Mouse (Mus musculus) retina, embryonic 14.5 days (tissue): ENCODE data around the gene Sumo1.
A peak's percentile ranks its signal among the peaks of the same experiment; 100 is the strongest.
"Not testable (repeated sequence)": the region's sequence is repeated elsewhere in the genome, so short reads cannot be mapped to it uniquely, and the experiment has no call there.

Experiments
- DNase-seq: peaks from one replicate; pipeline ENCODE4 v3.0.0-alpha.2; 2015; ENCODE audit warnings: low spot score

The Sumo1 gene

DNA sequence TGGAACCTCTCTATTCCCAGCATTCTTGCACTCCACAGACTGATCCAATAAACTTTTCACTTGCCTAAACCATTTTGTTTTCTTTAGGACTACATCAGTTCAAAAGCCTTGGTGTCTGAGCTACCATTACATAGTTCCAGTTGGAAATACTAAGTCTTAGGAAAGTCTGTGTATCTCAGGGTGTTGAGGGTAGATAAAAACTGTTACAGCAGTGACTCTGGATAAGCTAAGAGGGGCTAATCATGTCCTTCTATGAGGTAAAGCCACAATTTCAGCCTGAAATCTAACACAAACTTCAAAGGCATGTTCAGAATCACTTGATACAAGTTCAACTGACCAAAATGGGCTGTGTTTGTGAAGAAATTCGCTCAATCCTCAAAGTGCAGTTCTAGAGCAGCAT, 34.3 kb downstream of the Sumo1 start:
- no peak for DNase-seq

DNA sequence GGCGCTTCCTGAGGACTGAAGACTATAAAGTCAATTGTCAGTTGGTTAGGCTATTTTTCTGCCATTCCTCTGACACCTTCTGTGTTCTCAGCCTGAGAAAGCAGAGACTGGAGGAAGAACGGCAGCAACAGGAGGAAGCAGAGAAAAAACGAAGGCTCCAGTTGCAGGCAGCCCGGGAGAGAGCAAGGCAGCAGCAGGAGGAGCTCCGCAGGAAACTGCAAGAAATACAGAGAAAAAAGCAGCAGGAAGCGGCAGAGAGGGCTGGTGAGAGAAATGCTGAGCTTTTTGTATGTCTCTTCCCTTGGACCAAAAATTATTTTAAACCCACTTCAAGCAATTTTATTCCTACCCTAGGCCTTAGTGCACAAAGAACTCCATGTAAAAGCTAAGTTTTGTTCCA, 37.6 kb downstream of the Sumo1 start:
- no peak for DNase-seq

DNA sequence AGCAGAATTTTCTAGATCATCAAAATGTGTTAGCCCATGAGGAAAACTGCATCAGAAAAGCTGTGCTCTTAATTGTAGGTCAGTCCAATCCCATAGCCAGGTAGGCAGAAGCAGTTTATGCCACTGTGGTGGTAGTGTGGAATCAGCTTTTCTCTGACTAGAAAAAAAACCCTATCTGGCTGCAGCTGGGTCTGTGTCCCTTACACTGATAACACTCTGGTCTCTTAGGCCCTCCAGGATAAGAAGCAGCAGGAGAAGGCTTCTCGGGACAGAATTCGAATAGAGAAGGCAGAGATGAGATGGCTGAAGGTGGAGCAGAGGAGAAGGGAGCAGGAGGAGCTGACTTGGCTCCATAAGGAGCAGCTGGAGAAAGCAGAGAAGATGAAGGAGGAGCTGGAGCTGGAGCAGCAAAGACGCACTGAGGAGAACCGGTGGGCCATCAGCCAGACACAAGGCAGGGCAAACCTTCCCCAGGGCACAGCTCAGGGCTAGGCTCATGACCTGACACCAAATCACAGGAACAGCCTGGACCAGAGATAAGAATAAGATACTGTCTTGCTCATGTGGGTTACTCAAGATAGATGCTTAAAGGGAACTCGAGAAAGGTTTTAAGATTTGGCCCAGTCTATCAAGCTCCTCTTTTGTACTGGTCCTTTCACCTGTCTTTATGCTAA, 38.5 kb downstream of the Sumo1 start:
- no peak for DNase-seq

DNA sequence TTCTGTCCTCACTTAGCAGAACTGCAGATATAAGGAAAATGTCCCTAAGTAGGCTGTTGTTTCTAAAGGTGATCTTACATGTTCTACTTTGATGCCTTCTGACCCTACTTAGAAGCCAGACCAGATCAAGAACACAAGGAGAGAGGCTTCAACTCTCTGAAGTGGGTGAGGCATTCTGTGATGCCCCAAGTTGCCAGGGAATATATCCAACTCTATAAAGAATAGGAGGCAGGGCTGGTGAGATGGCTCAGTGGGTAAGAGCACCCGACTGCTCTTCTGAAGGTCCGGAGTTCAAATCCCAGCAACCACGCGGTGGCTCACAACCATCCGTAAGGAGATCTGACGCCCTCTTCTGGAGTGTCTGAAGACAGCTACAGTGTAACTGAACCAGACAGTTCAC, 40.3 kb downstream of the Sumo1 start:
- not testable (repeated sequence) for DNase-seq

DNA sequence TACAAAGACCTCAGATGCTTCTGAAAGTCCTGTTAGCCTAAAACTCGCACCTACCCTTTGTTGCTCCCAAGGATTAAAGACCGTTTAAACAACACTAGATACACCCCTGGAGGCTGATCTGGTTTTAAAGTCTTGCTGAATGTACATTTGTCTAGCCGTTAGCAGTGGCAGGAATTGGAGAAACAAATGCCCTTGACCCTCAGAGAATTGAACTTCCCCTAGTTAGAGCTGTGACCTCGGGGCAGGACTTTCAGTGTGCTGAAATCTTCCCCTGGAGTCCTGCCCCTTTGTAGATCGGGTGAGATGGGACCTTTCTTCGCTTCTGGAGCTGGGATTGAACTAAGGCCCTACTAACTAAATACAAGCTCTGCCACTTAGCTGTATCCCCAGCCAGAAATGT, 41.4 kb downstream of the Sumo1 start:
- DNase-seq = no peak

DNA sequence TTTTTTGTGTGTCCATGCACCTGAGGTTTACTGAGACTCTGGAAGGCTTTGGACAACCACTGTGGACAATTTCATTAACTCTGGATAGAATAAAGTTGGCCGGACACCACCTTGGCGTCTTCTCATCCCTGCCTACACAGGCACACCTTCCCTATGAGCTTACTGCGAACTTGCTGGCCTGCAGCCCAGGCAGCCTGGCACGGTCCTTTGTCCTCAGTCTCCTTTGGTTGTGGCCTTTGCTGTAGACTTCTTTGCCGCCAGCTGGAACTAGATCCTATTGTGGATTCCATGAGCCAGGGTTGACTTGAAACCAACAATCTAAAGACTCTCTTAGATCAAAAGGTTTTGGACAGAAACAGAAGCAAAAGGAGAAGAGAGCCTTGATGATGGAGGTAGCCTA, 45.2 kb downstream of the Sumo1 start:
- no peak for DNase-seq

DNA sequence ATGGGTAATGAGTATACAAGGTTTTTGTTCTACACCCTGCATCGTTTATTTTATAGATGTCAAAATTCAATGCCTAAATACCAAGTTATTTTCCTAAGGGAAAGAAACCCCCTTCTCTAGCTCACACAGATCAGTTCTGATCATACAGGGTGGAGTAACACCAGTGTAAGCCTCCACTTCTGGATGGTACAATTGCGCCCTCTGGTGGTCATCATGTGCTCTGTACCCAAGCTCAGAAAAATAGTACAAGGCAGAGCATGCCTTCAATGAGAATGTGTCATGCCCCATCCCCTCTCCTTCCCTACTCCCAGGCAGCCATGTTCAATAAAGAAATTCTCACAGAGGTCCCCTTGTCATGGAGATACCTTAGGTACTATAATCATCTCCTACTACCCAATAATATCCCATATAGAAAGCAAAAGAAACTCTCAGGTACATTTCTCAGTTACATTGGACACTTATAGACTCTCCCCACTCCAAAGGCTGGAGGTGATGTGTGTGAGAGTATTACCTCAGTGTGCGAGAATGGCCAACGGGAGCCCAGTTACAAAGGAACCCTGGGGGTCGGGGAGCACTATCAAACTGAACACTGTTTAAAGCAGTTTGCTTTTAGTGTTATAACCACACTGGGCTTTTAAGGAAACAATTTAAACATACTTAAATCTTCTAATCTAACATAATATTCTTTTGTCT, 47.2 kb downstream of the Sumo1 start:
- DNase-seq = peak; percentile 96

DNA sequence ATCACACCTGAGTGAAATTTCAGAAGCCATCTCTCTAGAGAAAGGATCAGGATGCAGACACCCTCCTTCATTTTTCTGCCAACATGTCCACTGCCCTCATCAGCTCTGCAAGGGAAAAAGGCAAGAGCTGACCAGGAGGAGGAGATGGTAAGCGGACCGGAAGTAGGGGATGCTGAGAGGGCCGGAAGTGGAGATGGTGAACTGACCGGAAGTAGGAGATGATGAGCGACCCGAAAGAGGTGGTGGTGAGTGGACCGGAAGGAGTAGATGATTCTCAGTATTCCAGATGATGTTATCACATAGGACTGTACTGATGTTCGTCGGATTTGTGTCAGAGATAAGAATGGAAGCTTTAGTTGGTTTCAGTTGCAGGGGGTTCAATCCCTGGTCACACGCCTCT, 51.4 kb downstream of the Sumo1 start:
- DNase-seq = no peak

DNA sequence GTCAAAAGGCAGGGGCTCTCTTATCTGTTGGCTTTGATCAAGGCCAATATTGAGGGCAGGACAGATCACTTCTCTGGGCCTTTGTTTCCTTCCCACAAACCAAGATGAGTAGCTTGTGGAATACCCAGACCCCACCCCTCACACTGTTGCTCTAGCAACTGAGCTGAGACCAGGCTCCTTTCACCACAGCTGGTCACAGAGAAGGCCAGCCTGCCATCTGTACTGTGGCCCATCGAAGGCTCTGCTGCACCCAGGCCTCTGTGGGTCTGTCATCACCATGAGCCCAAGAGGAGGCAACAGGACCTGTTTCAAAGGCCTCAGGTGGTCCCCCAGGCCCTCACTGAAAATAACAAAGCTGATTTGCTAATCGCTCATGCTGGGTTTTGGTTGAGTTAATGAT, 55.6 kb downstream of the Sumo1 start:
- no peak for DNase-seq

DNA sequence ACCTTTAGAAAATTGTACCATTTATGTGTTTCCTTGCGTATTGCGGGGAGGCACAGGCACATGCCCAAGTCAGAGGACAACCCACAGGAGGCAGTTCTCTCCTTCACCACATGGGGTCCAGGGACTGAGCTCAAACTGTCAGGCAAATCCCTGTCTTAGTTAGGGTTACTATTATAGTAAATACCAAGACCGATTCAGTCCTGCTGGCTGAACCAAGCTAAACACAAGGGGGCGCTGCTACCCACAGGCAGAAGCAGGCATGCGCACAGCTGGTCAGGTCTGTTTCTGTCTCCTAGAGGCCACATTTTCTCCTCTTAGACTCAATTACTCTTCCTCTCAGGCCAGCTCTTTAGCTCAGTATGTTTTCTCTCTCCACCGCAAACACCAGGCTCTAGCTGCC, 56.8 kb downstream of the Sumo1 start:
- DNase-seq = peak; percentile 73

DNA sequence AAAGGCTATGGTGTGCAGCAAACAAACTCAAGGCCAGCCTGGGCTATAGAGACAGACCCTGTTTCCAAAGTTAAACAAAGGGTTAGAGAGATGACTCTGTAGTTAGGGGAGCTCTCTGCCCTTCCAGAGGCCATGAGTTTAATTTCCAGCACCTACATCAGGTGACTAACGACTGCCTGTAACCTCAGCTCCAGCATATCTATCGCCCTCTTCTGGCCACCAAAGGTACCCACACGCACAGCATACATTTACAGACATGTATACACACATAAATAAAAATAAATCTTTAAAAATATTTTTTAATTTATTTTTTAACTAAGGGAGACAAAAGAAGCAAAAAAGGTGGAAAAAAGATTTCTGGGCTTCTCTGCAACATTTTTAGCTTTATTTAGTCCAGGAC, 59.7 kb downstream of the Sumo1 start:
- no peak for DNase-seq

DNA sequence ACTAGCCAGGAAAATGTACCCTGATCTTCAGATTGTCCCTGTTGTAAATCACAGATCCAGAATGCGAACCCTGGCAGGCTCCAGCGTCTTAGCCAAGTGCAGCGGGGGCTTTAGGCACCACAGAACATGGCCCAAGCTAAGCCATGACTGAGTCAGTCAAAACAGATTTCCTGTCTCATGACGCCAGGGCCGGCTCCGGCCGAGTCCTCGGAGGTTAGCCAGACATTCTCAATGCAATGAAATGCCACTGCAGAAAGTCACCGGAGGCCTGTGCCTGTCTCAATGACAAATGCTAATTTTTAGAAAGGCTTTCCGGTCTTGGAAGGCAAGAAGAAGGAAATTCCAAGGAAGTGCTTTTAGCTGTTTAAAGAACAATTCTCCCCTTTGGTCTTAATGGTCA, 60.7 kb downstream of the Sumo1 start:
- no peak for DNase-seq

DNA sequence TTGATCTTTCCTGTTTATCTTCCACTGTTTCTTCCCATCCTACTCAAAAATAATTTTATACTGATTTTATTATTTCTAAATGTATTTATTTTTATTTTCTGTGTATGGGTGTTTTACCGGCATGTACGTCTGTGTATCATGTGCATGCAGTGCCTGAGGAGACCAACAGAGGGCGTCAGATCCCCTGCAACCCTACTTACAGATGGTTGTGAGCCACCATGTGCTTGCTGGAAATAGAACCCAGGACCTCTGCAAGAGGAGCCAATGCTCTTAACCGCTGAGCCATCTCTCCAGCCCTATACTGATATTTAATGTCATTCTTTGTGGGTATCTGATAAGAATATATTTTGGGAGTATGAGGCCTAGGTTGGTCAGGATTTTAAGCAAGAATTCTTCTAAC, 61.2 kb downstream of the Sumo1 start:
- no peak for DNase-seq

DNA sequence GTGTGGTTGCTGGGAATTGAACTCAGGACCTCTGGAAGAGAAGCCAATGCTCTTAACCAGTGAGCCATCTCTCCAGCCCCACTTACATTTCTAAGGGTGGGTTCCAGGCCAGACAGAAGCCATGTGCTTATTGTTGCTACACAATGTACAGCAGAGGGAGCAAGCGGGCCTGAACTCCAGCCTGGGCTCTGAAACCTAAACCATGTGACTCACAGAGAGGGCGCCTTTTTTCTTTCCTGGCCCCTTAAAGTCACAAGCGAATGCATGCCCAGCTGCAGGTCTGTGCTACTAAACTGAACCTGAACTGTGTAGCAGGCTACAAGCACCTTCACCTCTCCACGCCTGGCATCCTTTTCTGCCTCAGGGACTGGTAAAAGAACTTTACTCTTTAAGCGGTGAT, 61.7 kb downstream of the Sumo1 start:
- DNase-seq = peak; percentile 12

DNA sequence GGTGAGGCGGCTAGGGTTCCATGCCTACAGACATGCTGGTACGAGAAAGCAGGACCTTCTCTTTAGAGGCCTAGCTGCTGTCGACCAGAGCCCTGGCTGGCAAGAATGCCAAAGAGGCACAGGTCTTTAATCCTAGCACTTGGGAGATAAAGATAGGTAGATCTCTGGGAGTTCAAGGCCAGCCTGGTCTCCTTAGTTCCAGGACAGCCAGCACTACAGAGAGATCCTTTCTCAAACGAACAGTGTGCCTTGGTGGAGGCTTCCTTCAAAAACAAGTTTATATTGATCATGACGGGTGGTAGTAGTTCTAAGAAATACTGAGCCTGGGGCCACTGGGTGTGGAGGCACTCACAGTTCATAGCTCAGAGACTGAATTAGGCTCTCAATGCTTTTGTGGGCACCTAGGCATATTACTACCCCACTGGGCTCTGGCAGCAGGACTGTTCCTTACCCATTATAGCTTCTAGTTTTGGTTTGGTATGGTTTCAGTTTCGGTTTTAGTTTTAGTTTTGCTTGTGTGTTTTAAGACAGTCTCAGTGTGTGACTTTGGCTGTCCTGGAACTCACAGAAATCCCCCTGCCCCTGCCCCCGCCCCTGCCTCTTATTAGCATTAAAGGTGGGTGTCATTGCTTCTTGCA, 62.4 kb downstream of the Sumo1 start:
- DNase-seq = no peak

DNA sequence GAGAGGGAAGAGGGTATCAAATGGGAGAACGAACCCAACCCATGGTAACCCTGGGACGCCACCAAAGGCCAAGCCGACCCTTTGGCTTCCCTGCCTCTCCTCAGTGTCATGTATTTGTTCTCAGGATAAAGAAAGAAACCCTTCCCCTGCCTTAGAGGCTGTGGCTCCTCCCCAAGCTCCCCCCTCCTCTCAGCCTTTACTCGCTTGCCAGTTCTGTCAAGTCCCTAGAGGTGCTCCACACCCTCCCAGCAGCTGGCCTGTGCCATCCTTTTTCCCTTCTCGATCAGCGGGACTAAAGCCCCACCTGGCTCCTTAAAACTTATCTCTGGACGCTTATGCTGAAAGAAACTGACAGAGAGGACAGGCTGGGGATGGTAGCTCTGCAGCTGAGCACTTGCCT, 63.6 kb downstream of the Sumo1 start:
- DNase-seq = no peak

DNA sequence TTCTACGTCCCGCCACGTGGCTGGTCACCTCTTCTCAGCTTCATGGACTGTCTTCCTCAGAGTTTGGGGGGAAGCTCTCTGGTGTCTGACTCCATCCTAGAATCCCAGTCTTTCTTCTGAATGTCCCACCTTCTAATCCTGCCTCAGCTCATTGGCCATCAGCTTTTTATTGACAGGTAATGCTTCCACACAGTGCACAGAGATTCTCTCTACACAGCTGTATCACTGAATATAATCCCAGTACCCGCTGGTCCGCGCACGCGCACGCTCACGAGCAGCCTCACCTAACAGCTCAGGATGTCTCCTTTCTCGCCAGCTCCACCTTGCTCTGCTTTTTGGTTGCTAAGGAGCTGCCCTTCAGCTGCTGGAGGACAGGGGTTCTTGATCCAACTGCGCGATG, 64.2 kb downstream of the Sumo1 start:
- DNase-seq = no peak

DNA sequence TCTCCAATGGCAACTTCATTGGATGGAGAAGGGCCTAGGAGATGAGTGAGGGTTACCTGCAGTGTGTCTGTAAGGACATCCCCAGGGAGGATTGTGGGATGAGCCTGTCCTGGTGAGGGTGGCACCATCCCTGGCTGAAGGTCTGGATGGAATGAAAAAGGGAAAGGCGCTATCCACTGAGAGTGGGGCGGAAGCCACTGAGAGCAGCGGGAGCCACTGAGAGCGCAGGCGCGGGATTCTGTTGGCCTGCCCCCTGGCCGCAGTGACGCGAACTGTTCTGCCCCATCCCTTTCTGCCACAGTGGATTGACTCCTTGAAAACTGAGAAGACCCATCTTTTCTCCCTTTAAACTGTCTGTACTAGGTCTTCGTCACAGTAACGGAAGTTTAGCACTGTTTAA, 66.7 kb downstream of the Sumo1 start:
- DNase-seq = peak; percentile 76

DNA sequence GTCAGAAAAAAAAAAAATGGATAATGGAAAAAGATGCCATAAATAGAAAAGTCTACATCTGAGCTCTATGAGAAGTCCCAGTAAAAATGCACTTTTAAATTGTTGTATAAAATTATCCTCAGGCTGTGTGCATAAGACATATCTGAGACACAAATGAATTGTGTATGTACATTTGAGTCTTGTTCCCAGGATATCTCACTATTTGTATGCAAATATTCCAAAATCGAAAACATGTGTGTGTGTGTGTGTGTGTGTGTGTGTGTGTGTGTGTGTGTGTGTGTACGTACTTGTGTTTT, 67.3 kb downstream of the Sumo1 start:
- DNase-seq = no peak

DNA sequence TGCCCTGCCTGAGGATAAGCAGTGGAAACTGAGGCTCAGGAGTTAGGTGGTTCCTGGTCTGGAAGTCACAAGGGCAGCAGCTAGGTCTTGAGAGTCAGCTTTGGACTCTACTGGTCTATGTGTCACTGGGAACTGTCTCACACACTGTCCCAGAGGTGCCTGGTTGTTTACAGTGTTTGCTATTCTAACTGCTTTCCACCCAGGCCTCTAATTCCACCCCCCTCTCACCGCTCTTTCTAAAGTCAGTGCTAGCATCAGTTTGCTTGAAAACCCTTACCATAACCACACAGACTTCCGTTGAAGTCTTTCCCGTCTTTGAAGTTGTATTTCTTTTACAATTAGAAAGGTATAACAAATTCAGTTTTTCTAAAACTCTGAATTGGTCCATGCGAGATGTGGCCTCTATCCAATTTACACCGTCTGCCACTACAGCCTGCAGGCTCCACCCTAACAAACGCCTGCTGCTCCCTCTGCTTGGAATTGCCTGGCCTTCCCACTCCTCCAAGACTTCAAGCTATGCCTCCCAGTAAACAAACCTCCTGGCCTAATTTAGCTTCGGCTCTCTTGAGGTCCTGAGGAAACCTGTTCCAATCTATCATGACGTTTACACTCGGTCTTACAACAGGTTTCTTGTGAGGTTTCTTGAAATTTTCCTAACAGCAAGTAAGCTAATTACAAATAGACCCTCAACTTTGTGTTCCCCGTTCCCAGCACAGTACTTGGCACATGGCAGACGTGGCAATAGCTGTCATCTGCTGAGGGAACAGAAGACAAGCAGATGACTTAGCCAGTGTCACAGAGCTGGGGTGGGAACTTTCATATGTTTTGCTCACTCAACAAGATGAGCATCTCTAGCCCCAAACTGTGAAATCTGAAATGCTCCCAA, 67.9 kb downstream of the Sumo1 start:
- no peak for DNase-seq

DNA sequence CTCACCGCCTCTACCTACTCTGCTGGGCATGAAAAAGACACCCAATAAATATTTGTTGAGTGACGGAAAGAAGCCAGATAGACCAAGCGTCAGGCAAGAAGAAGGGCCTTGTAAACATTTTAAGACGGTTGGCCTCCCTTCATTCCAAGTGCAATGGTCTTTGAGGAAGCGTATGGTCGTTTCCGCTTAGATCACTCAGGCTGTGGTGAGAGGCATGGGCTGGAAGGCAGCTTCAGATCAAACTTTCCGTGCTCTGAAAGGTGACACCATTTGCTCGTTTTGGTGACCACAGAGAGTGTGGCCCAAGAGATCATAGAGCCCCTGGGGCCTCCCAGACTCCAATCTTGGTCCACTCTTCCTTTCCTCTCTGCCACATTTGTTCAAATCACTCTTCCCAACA, 75.0 kb downstream of the Sumo1 start:
- no peak for DNase-seq

DNA sequence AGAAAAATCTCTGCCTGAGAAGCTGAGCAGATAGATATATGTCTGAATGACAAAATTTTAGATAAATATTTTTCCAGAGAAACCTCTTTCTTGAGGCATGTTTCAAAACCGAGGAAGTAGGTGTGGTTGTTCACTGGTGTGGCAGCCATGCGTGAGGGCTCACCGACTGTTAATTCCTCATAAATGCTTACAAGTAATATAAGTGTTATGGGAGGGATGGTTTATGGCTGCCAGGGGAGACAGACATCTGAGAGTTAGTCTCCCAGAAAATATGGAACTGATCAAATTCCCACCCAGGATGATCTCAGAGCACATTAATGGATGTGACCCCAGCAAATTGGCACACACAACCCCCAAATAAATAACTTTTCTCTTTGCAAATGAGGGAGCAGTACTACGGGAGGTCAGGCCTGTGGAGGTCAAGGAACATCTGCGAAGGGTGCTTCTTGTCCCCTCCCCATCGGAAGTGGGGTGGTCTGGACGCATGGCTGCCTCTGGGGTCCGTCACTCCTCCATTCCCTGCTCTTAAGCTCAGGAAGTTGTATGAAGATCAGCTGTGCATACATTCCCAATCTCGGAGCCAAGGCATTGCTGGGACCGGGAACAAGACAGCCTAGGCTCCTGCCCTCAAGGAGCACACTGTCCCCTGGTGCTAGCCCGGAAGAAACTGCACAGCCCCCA, 75.9 kb downstream of the Sumo1 start:
- no peak for DNase-seq
